Mouse (Mus musculus) megakaryocyte, embryonic 14.5 days (primary cell): ENCODE results near the gene Slc35b2.

Source experiments
- FLI1 ChIP-seq: IDR thresholded peaks from 2 replicates; pipeline ENCODE4 v1.6.1; 2012; ENCODE audit warnings: low read length, inconsistent platforms, mixed read lengths
- GATA1 ChIP-seq: IDR thresholded peaks from 3 replicates; pipeline ENCODE4 v1.6.1; 2012; ENCODE audit warnings: mixed read lengths, low read length, inconsistent platforms, borderline replicate concordance

- no peak for TF ChIP-seq GATA1
- no peak for TF ChIP-seq FLI1
Observed at GRCm38 (mm10) chr17:45601325-45601724, 37.7 kb downstream of the Slc35b2 start.
